Mouse (Mus musculus) hindbrain, embryonic 11.5 days (tissue): ENCODE measurements at regions not wholly inside any gene's neighbourhood (a gene's known extent, or its start where the extent isn't known, plus 50 kb on each side); places are given as distances from the start of the nearest gene placed in this dataset.

Experiments
- ATAC-seq: fragments of 200-750 bp; cut with Nextera tagmentation; 2 replicates; pipeline ENCODE4 v1.8.0; 2017; ENCODE audit warnings: mild to moderate bottlenecking, moderate TSS enrichment, moderate library complexity; ENCODE audit not compliant: low FRiP score
- DNase-seq: peaks from one replicate; pipeline ENCODE4 v3.0.0-alpha.2; 2015; ENCODE audit warnings: low spot score
- H3K27ac ChIP-seq: fragments of 300-500 bp; sonication (generic); 2 replicates; pipeline ENCODE4 v1.5.1; 2014; ENCODE audit warnings: mild to moderate bottlenecking, low read depth, low read length
- H3K27me3 ChIP-seq: fragments of 300-500 bp; sonication (generic); 2 replicates; pipeline ENCODE4 v1.6.1; 2014; ENCODE audit warnings: mild to moderate bottlenecking, low read length, moderate library complexity, mixed read lengths; ENCODE audit not compliant: control insufficient read depth, insufficient read depth
- H3K36me3 ChIP-seq: fragments of 300-500 bp; sonication (generic); 2 replicates; pipeline ENCODE4 v1.6.1; 2014; ENCODE audit warnings: mild to moderate bottlenecking, low read length, moderate library complexity, mixed read lengths; ENCODE audit not compliant: control insufficient read depth, insufficient read depth
- H3K4me1 ChIP-seq: fragments of 300-500 bp; sonication (generic); replicated peaks from 2 replicates; pipeline ENCODE4 v1.6.1; 2014; ENCODE audit warnings: low read length, mixed read lengths; ENCODE audit not compliant: control insufficient read depth, insufficient read depth
- H3K4me2 ChIP-seq: fragments of 300-500 bp; sonication (generic); replicated peaks from 2 replicates; pipeline ENCODE4 v1.6.1; 2014; ENCODE audit warnings: mild to moderate bottlenecking, low read depth, low read length
- H3K4me3 ChIP-seq: fragments of 300-500 bp; sonication (generic); 2 replicates; pipeline ENCODE4 v1.5.1; 2014; ENCODE audit warnings: low read depth, low read length
- H3K9ac ChIP-seq: fragments of 300-500 bp; sonication (generic); 2 replicates; pipeline ENCODE4 v1.6.1; 2014; ENCODE audit warnings: low read depth, low read length
- H3K9me3 ChIP-seq: fragments of 300-500 bp; sonication (generic); 2 replicates; pipeline ENCODE4 v1.6.1; 2016; ENCODE audit warnings: low read length; ENCODE audit not compliant: control insufficient read depth
- WGBS: fragments of 180-500 bp; shearing (Covaris S2); extraction: QIAGEN DNeasy Blood & Tissue Kit; methylation state at CpG from one replicate; pipeline ENCODE4 v1.1.7; 2014; 5-methylcytosine and 5-hydroxymethylcytosine counted together

- Histone ChIP-seq H3K4me3 (no peak overlapping the region), H3K4me1 (no peaks in the 10 kb centered on the region), H3K36me3 (no peaks in the 10 kb centered on the region), H3K9me3 (no peaks in the 10 kb centered on the region), H3K27ac (no peak overlapping the region), H3K4me2 (no peak overlapping the region), H3K27me3 (no peaks in the 10 kb centered on the region), H3K9ac (no peak overlapping the region)
- ATAC-seq, result no peak
- DNase-seq, result no peak
Measured at GRCm38 (mm10) chr2:147709799-147710198, 337.0 kb downstream of the Foxa2 start.

GRCm38 (mm10) chr2:147707156-147707555 is 339.6 kb downstream of the Foxa2 start:
- no peak overlapping the region for H3K4me2 ChIP-seq
- H3K36me3 ChIP-seq, result no peaks in the 10 kb centered on the region
- no peaks in the 10 kb centered on the region for H3K27me3 ChIP-seq
- H3K27ac ChIP-seq, result no peak overlapping the region
- H3K9ac ChIP-seq, result no peak overlapping the region
- DNase-seq (no peak), ATAC-seq (no peak)
- 92% methylated on average over 6 of the region's 6 CpGs for WGBS
- no peak overlapping the region for H3K4me3 ChIP-seq
- no peaks in the 10 kb centered on the region for H3K9me3 ChIP-seq
- H3K4me1 ChIP-seq, result no peaks in the 10 kb centered on the region

- no peak overlapping the region for H3K27ac ChIP-seq
- H3K4me1 ChIP-seq, result no peaks in the 10 kb centered on the region
- no peaks in the 10 kb centered on the region for H3K27me3 ChIP-seq
- ATAC-seq (no peak), DNase-seq (no peak)
- H3K4me3 ChIP-seq, result no peak overlapping the region
- H3K36me3 ChIP-seq, result no peaks in the 10 kb centered on the region
- H3K9me3 ChIP-seq, result no peaks in the 10 kb centered on the region
- no peak overlapping the region for H3K4me2 ChIP-seq
- no peak overlapping the region for H3K9ac ChIP-seq
- 84% methylated on average over 10 of the region's 10 CpGs for WGBS
Measured at GRCm38 (mm10) chr2:147703981-147704380, 342.3 kb downstream of the Pax1 start.

GRCm38 (mm10) chr2:147702330-147703063 is 340.8 kb downstream of the Pax1 start:
- DNase-seq, result no peak
- Histone ChIP-seq H3K9ac (no peak overlapping the region), H3K9me3 (no peaks in the 10 kb centered on the region), H3K4me2 (no peak overlapping the region), H3K36me3 (no peaks in the 10 kb centered on the region), H3K27me3 (no peaks in the 10 kb centered on the region), H3K4me1 (no peaks in the 10 kb centered on the region), H3K4me3 (no peak overlapping the region), H3K27ac (no peak overlapping the region)
- WGBS, result 50% methylated on average over 6 of the region's 6 CpGs
- peak; percentile 62; the same call in 1 of the 2 replicates for ATAC-seq

- no peaks in the 10 kb centered on the region for H3K27me3 ChIP-seq
- H3K4me3 ChIP-seq, result no peak overlapping the region
- no peaks in the 10 kb centered on the region for H3K36me3 ChIP-seq
- no peaks in the 10 kb centered on the region for H3K9me3 ChIP-seq
- WGBS, result 73% methylated on average over 6 of the region's 6 CpGs
- no peak overlapping the region for H3K9ac ChIP-seq
- no peak overlapping the region for H3K4me2 ChIP-seq
- no peak overlapping the region for H3K27ac ChIP-seq
- ATAC-seq (no peak), DNase-seq (no peak)
- no peaks in the 10 kb centered on the region for H3K4me1 ChIP-seq
Measured at GRCm38 (mm10) chr2:147699524-147700081, 337.9 kb downstream of the Pax1 start.

- Histone ChIP-seq H3K4me3 (no peak overlapping the region), H3K4me1 (no peaks in the 10 kb centered on the region), H3K9me3 (no peaks in the 10 kb centered on the region), H3K27me3 (no peaks in the 10 kb centered on the region), H3K27ac (no peak overlapping the region), H3K9ac (no peak overlapping the region), H3K4me2 (no peak overlapping the region), H3K36me3 (no peaks in the 10 kb centered on the region)
- ATAC-seq, result peak; percentile 45; the same call in 1 of the 2 replicates
- no peak for DNase-seq
- WGBS, result 73% methylated on average over 10 of the region's 10 CpGs
Measured at GRCm38 (mm10) chr2:147691896-147692295, 330.2 kb downstream of the Pax1 start.

GRCm38 (mm10) chr2:147690506-147691208 is 328.9 kb downstream of the Pax1 start:
- Histone ChIP-seq H3K9ac (no peak overlapping the region), H3K4me3 (no peak overlapping the region), H3K36me3 (no peaks in the 10 kb centered on the region), H3K4me2 (no peak overlapping the region), H3K4me1 (no peaks in the 10 kb centered on the region), H3K27ac (no peak overlapping the region), H3K27me3 (no peaks in the 10 kb centered on the region), H3K9me3 (no peaks in the 10 kb centered on the region)
- no peak for ATAC-seq
- DNase-seq, result no peak
- 66% methylated on average over 15 of the region's 15 CpGs for WGBS

GRCm38 (mm10) chr2:147688742-147689141 is 327.0 kb downstream of the Pax1 start:
- no peak overlapping the region for H3K4me3 ChIP-seq
- DNase-seq (peak; percentile 77), ATAC-seq (no peak)
- no peaks in the 10 kb centered on the region for H3K9me3 ChIP-seq
- H3K27me3 ChIP-seq, result no peaks in the 10 kb centered on the region
- no peak overlapping the region for H3K4me2 ChIP-seq
- H3K36me3 ChIP-seq, result no peaks in the 10 kb centered on the region
- 23% methylated on average over 6 of the region's 6 CpGs for WGBS
- H3K4me1 ChIP-seq, result no peaks in the 10 kb centered on the region
- H3K27ac ChIP-seq, result no peak overlapping the region
- no peak overlapping the region for H3K9ac ChIP-seq

GRCm38 (mm10) chr2:147656667-147657066 is 294.9 kb downstream of the Pax1 start:
- peak; percentile 37 for DNase-seq
- H3K36me3 ChIP-seq, result no peaks in the 10 kb centered on the region
- 35% methylated on average over 1 of the region's 1 CpGs for WGBS

More at GRCm38 (mm10) chr2:147656667-147657066, 294.9 kb downstream of the Pax1 start:
- H3K9ac ChIP-seq, result no peak overlapping the region
- H3K27ac ChIP-seq, result no peak overlapping the region
- H3K4me2 ChIP-seq, result no peak overlapping the region
- no peaks in the 10 kb centered on the region for H3K4me1 ChIP-seq
- ATAC-seq, result no peak
- H3K27me3 ChIP-seq, result no peaks in the 10 kb centered on the region
- H3K4me3 ChIP-seq, result no peak overlapping the region
- no peaks in the 10 kb centered on the region for H3K9me3 ChIP-seq
